Mouse (Mus musculus) liver, postnatal 0 days (tissue): ENCODE measurements around the gene Fgf5. TPM values are rescaled to one million over a fixed set of nuclear protein-coding genes. Genes with fewer than 3 reads are reported as not detected.

ENCODE experiments used
- ATAC-seq: fragments of 200-750 bp; cut with Nextera tagmentation; 2 replicates; pipeline ENCODE4 v1.8.0; 2017; ENCODE audit warnings: mild to moderate bottlenecking, moderate library complexity
- DNase-seq: peaks from one replicate; pipeline ENCODE4 v3.0.0-alpha.2; 2016
- H3K27ac ChIP-seq: fragments of 300-500 bp; sonication (generic); 2 replicates; pipeline ENCODE4 v1.5.1; 2014; ENCODE audit warnings: antibody characterized with exemption, moderate library complexity, mild to moderate bottlenecking, low read depth
- H3K27me3 ChIP-seq: fragments of 300-500 bp; sonication (generic); 2 replicates; pipeline ENCODE4 v1.6.1; 2014; ENCODE audit warnings: low read length, control low read depth, mixed read lengths; ENCODE audit not compliant: insufficient read depth
- H3K36me3 ChIP-seq: fragments of 300-500 bp; sonication (generic); replicated peaks from 2 replicates; pipeline ENCODE4 v1.6.1; 2014; ENCODE audit warnings: mild to moderate bottlenecking, control low read depth, low read length, moderate library complexity, mixed read lengths; ENCODE audit not compliant: insufficient read depth
- H3K4me1 ChIP-seq: fragments of 300-500 bp; sonication (generic); 2 replicates; pipeline ENCODE4 v1.6.1; 2014; ENCODE audit warnings: antibody characterized with exemption, mild to moderate bottlenecking, control low read depth; ENCODE audit not compliant: insufficient read depth
- H3K4me2 ChIP-seq: fragments of 300-500 bp; sonication (generic); 2 replicates; pipeline ENCODE4 v1.6.1; 2014; ENCODE audit warnings: low read depth, mild to moderate bottlenecking, low read length, moderate library complexity, mixed read lengths
- H3K4me3 ChIP-seq: fragments of 300-500 bp; sonication (generic); 2 replicates; pipeline ENCODE4 v1.5.1; 2014; ENCODE audit warnings: low read depth, low read length
- H3K9ac ChIP-seq: fragments of 300-500 bp; sonication (generic); replicated peaks from 2 replicates; pipeline ENCODE4 v1.6.1; 2014; ENCODE audit warnings: mild to moderate bottlenecking, moderate library complexity
- H3K9me3 ChIP-seq: fragments of 300-500 bp; sonication (generic); 2 replicates; pipeline ENCODE4 v1.6.1; 2016; ENCODE audit warnings: mild to moderate bottlenecking, control low read depth, low read length, mixed read lengths
- CTCF ChIP-seq: sonication (generic); IDR thresholded peaks from 2 replicates; pipeline ENCODE4 v1.5.1; 2016; ENCODE audit warnings: antibody characterized with exemption, low read depth
- EP300 ChIP-seq: IDR thresholded peaks from 2 replicates; pipeline ENCODE4 v1.6.1; 2016; ENCODE audit warnings: antibody characterized with exemption, low read depth, mild to moderate bottlenecking
- WGBS: fragments of 180-500 bp; shearing (Covaris S2); extraction: QIAGEN DNeasy Blood & Tissue Kit; methylation state at CpG from one replicate; pipeline ENCODE4 v1.1.7; 2014; ENCODE audit not compliant: insufficient replicate concordance; 5-methylcytosine and 5-hydroxymethylcytosine counted together
- polyA plus RNA-seq: library from polyadenylated mRNA; unstranded; fragments of >200 nt; fragmentation: Nextera tagmentation; extraction: Ambion mirVana; gene quantifications from 2 replicates; pipeline ENCODE4 v1.2.1, GENCODE M21; 2015

Gene Fgf5
- polyA plus RNA-seq, 1 experiment from 2014 or later: not detected

- H3K4me3 ChIP-seq: no peak overlapping the region
- WGBS: 85% methylated on average over 12 of the region's 12 CpGs
- no peaks in the 10 kb centered on the region for H3K9me3 ChIP-seq
- H3K36me3 ChIP-seq: no peaks in the 10 kb centered on the region
- no peak overlapping the region for H3K4me2 ChIP-seq
- H3K27me3 ChIP-seq: 0 out of 2 replicates have a peak, but pooled peaks cover 4% of the 10 kb centered on the region
- DNase-seq: no peak
- no peak overlapping the region for H3K9ac ChIP-seq
- H3K27ac ChIP-seq: no peak overlapping the region
- TF ChIP-seq CTCF (no peak), EP300 (no peak)
- ATAC-seq: no peak
- H3K4me1 ChIP-seq: no peaks in the 10 kb centered on the region
Observed at GRCm38 (mm10) chr5:98241322-98241829, 12.6 kb upstream of the Fgf5 start.

GRCm38 (mm10) chr5:98245303-98245702 lies 8.7 kb upstream of the Fgf5 start:
- DNase-seq (no peak), ATAC-seq (no peak)
- 0 out of 2 replicates have a peak, but pooled peaks cover 4% of the 10 kb centered on the region for H3K27me3 ChIP-seq
- no peak overlapping the region for H3K4me3 ChIP-seq
- no peak overlapping the region for H3K27ac ChIP-seq
- 50% methylated on average over 8 of the region's 8 CpGs for WGBS
- no peak overlapping the region for H3K9ac ChIP-seq
- H3K9me3 ChIP-seq: no peaks in the 10 kb centered on the region
- TF ChIP-seq EP300: no peak
- TF ChIP-seq CTCF: no peak
- no peak overlapping the region for H3K4me2 ChIP-seq
- H3K36me3 ChIP-seq: no peaks in the 10 kb centered on the region
- no peaks in the 10 kb centered on the region for H3K4me1 ChIP-seq

GRCm38 (mm10) chr5:98245976-98246375 lies 8.0 kb upstream of the Fgf5 start:
- Histone ChIP-seq H3K27ac (no peak overlapping the region), H3K4me3 (no peak overlapping the region), H3K4me1 (no peaks in the 10 kb centered on the region), H3K4me2 (no peak overlapping the region), H3K27me3 (0 out of 2 replicates have a peak, but pooled peaks cover 4% of the 10 kb centered on the region), H3K9ac (no peak overlapping the region), H3K36me3 (no peaks in the 10 kb centered on the region), H3K9me3 (no peaks in the 10 kb centered on the region)
- TF ChIP-seq CTCF: no peak
- no peak for TF ChIP-seq EP300
- no peak for ATAC-seq
- 33% methylated on average over 4 of the region's 4 CpGs for WGBS
- DNase-seq: no peak

GRCm38 (mm10) chr5:98246826-98247225 lies 7.2 kb upstream of the Fgf5 start:
- H3K36me3 ChIP-seq: no peaks in the 10 kb centered on the region
- H3K4me3 ChIP-seq: no peak overlapping the region
- TF ChIP-seq CTCF (no peak), EP300 (no peak)
- H3K9ac ChIP-seq: no peak overlapping the region
- no peak for ATAC-seq
- no peak for DNase-seq
- WGBS: 74% methylated on average over 7 of the region's 7 CpGs
- 0 out of 2 replicates have a peak, but pooled peaks cover 4% of the 10 kb centered on the region for H3K27me3 ChIP-seq
- H3K9me3 ChIP-seq: no peaks in the 10 kb centered on the region
- no peak overlapping the region for H3K27ac ChIP-seq
- H3K4me1 ChIP-seq: no peaks in the 10 kb centered on the region
- no peak overlapping the region for H3K4me2 ChIP-seq

GRCm38 (mm10) chr5:98247516-98247915 lies 6.5 kb upstream of the Fgf5 start:
- no peaks in the 10 kb centered on the region for H3K4me1 ChIP-seq
- H3K36me3 ChIP-seq: no peaks in the 10 kb centered on the region
- H3K27me3 ChIP-seq: peaks cover 5% of the 10 kb centered on the region; the same call in 1 of the 2 replicates
- ATAC-seq: no peak
- WGBS: 42% methylated on average over 2 of the region's 2 CpGs
- H3K27ac ChIP-seq: no peak overlapping the region
- H3K9me3 ChIP-seq: no peaks in the 10 kb centered on the region
- no peak overlapping the region for H3K4me3 ChIP-seq
- no peak overlapping the region for H3K4me2 ChIP-seq
- TF ChIP-seq CTCF: no peak
- DNase-seq: no peak
- H3K9ac ChIP-seq: no peak overlapping the region

GRCm38 (mm10) chr5:98253147-98253546 lies 837 bp upstream of the Fgf5 start:
- H3K4me2 ChIP-seq: no peak overlapping the region
- no peak for ATAC-seq
- no peaks in the 10 kb centered on the region for H3K36me3 ChIP-seq
- no peak for DNase-seq
- H3K27me3 ChIP-seq: peaks cover 44% of the 10 kb centered on the region
- H3K4me1 ChIP-seq: no peaks in the 10 kb centered on the region
- 26% methylated on average over 6 of the region's 6 CpGs for WGBS
- H3K9ac ChIP-seq: no peak overlapping the region
- TF ChIP-seq CTCF (no peak), EP300 (no peak)
- no peak overlapping the region for H3K27ac ChIP-seq
- no peak overlapping the region; the same call in 1 of the 2 replicates for H3K4me3 ChIP-seq
- H3K9me3 ChIP-seq: no peaks in the 10 kb centered on the region

- DNase-seq (no peak), ATAC-seq (no peak)
- Histone ChIP-seq H3K9ac (no peak overlapping the region), H3K4me3 (no peak overlapping the region), H3K4me2 (no peak overlapping the region), H3K4me1 (no peaks in the 10 kb centered on the region), H3K27ac (no peak overlapping the region), H3K9me3 (no peaks in the 10 kb centered on the region), H3K36me3 (no peaks in the 10 kb centered on the region), H3K27me3 (peaks cover 44% of the 10 kb centered on the region)
- TF ChIP-seq CTCF (no peak), EP300 (no peak)
- 4% methylated on average over 12 of the region's 12 CpGs for WGBS
Observed at GRCm38 (mm10) chr5:98255176-98255575, 1.2 kb downstream of the Fgf5 start.
